Mouse (Mus musculus) naive thymus-derived CD4-positive, alpha-beta T cell, adult 2 months (primary cell): ENCODE data around the gene Eaf2.
"Not testable (repeated sequence)": the region's sequence is repeated elsewhere in the genome, so short reads cannot be mapped to it uniquely, and the experiment has no call there.

Experiments used
- DNase-seq: peaks from one replicate; pipeline ENCODE4 v3.0.0-alpha.2; 2011; ENCODE audit warnings: low read depth

Gene Eaf2

GRCm38 (mm10) chr16:36846894-36847293 lies 27.9 kb downstream of the Eaf2 start:
- not testable (repeated sequence) for DNase-seq

DNA sequence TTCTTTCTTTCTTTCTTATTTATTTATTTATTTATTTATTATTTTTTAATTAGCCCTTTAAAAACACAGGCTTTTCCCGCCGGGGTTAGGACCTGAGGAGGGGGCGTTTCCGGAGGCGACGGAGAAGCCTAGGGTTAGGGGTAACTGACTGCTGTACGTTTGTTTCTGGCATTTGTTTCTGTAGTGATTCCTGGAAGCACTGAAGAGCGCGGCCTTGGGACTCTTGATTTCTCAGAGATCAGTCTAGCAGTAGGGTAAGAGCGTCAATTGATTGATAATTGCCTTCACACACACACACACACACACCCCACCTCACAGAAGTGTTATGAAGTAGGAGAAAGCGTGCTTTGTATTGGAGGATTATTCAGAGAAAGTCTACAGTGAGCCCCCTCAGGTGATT lies 46.0 kb downstream of the Eaf2 start:
- DNase-seq: peak; percentile 20

DNA sequence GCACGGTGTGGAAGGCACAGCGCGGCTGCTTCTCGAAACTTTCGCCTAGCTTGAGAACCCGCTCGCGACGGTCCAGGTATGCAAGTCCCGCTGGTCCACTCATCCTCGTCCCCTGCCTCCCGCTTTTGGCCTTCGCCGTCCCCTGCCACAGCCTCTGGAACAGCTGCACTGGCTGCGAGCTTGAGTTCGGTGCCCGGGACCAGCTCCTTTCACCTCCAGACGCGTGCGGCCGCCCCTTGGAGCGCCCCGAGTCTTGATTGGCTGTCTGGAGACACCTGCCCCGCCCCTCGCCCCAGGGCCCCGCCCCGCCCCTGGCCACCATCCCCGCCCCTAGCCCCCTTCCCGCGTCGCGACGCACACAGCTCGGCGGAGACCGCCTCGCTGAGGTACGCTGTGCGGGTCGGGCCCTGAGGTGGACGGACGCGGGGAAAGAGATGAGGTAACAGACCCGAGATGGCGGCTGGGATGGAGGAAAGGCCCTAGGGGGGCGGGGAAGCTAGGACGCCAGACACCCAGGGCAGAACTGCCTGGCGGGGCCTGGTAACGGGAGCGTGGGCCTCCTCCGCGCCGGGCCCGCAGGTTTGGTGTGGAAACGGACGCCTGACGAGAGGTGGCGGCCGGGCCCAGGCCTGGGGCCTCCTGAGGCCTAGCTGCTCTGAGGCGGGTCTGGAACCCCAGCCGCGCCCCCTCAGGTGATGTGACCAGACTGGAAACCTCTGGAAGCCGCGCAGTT lies 46.6 kb downstream of the Eaf2 start, which contains the start of gene Iqcb1:
Iqcb1 (plus strand) TSS at position 332 of the 733 bp plus-strand sequence.
- DNase-seq: peak; percentile 85

DNA sequence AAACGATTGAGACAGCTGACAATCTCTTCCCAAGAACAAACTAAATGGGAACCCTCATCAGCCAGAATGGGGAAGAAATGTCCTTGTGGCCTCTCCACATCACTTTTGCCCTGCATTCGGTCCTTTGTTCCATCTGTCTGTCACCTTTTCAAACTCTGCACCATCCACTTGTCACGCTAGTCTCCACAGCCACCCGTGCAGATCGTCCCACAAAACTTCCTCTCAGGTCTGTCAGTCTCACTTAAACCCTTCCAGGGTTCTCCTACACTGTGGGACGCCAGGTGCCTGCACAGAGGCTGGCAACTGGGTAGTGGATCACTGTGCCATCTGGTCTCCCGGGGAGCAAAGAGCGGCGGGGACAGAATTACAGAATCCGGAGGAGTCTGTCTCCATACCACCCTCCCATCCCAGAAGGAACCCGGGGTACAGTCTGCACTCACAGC lies 47.2 kb downstream of the Eaf2 start:
- DNase-seq: no peak

DNA sequence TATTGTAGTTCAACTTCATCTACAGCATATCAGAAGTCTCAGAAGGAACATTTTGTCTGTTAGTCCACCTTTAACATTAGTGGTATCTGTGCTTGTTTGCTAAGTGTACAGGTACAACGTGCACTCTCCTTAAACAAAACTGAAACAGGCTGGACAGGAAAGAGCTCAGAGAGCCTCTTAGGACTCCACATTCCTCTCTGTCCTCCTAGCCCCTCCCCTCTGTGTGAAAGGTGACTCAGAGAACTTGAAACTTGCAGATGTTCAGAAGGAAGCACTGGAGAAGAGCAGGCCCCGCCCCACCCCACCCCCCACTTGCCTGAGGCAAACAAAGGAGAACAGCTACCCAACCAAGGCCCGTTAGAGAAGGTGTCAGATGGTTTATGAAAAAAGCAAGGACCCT lies 53.3 kb downstream of the Eaf2 start:
- no peak for DNase-seq

GRCm38 (mm10) chr16:36820747-36821146 lies 54.1 kb downstream of the Eaf2 start:
- DNase-seq: no peak

DNA sequence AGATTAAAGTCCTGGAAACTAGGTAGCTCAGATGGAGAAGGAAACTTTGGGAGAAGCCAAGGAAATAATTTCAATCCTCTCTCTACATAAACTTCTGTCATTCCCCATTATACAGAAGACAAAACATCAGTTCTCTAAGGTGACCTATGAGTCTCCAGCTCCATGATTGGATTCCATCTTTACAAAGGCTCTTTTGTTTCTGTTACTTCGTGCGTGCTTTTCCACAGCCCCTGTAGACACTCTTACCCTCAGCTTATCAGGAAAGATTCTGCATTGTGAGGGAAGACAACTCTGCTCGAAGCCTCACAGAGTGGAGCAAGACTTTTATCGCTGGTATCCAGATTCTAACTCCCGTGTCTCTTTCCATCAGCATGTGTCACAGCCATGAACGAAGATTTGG lies 54.8 kb downstream of the Eaf2 start:
- no peak for DNase-seq

DNA sequence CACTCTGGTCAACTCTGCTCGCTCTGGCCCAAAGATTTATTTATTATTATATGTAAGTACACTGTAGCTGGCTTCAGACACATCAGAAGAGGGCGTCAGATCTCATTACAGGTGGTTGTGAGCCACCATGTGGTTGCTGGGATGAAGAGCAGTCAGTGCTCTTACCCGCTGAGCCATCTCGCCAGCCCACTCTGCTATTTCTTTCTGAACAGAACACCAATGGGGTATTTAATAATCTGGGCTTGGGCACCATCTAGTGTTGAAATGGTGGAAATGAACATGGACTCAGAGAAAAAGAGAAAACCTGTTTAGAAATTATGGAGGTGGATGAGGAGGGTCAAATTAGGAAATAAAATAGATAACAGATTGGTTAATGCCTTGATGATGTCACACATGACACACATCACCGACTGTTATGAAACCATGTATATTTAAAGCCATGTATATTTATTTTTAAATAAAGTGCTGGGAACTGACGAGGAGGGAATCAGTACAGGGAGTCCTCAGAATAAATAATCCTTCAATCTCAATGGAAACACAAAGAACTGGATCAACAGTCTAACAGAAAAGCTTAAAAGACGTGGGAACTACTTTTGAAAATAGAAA lies 57.4 kb downstream of the Eaf2 start:
- peak; percentile 82 for DNase-seq

DNA sequence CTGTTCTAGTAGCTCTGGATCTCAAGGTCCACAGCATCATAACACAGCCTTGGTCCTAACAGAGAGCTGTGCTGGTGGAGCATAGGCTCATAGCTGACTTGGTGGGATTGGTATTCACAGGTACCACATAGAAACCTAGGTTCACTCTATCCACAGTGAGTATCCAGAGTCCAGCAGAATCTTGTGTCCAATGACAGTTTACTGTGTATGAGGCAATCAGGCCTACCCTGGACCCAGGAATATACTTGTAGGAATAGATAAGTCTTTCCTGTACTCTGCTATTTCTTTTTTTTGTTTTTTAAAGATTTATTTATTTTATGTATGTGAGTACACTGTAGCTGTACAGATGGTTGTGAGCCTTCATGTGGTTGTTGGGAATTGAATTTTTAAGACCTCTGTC lies 57.9 kb downstream of the Eaf2 start:
- no peak for DNase-seq

- no peak for DNase-seq
These were observed 61.1 kb downstream of the Eaf2 start for GRCm38 (mm10) chr16:36813680-36814079.

DNA sequence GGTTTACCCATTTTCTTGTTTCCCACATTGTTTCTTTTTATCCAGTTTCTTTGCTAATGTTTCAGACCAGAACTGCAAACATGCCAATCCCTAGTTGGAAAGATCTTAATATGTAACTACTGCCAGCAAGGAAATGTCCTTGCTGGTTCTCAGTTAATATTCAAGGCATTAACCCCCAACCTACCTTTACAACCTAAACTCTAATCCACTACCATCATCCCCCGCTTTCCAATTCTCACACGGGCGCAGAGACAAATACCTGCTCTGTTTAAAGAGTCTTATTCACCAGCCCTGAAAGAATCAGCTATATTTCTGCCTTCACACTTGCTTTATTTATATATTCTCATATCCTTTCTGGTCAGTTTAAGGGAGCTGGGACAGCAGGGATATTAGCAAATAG lies 66.2 kb downstream of the Eaf2 start:
- DNase-seq: no peak

DNA sequence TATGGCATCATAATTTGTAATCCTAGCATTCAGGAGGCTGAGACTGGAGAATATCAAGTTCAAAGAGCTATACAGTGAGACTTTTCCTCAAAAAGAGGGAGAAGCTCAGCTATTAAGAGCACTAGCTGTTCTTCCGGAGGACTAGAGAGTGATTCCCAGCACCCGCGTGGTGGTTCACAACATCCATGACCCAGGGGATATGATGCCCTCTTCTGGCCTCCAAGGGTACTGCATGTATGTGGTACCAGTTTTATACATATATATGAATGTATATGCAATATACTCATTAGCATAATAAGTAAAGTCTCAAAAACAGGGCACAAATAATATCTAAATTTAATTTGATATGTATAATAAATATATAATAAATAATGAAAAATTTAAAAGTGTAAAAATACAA lies 72.4 kb downstream of the Eaf2 start:
- peak; percentile 21 for DNase-seq

DNA sequence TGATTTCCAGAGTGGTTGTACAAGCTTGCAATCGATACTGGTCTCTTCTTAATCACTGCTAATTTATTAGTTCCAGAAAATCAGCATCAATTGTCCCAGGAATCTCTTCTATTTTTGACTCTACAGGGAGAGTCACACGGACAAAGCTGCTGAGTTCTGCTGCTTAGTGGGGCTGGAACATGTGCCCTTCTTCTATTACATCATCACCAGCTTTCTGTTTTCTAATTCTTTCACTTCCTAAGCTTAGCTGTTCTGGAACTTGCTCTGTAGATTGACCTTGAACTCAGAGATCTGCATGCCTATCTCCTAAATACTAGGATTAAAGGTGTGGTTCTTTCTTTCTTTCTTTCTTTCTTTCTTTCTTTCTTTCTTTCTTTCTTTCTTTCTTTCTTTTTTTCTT lies 76.5 kb downstream of the Eaf2 start:
- no peak for DNase-seq

DNA sequence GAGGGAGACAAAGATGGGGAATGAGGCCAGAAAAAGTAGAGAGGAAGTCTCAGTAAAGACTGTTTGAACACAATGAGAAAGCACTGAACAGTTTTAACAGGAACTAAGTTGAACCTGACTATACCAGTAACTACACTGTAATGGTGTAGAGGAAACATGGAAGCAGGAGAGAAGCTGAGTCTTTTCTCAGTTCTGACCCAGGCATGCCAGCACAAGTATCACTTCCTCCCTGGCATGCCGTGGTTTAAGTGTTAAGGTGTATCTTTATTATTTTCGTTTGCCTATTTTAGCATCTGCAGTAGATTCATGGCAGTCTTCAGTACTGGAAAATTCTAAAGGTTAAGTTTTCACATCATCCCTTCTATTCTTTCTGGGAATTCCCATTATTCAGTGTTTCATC lies 79.8 kb downstream of the Eaf2 start:
- no peak for DNase-seq

DNA sequence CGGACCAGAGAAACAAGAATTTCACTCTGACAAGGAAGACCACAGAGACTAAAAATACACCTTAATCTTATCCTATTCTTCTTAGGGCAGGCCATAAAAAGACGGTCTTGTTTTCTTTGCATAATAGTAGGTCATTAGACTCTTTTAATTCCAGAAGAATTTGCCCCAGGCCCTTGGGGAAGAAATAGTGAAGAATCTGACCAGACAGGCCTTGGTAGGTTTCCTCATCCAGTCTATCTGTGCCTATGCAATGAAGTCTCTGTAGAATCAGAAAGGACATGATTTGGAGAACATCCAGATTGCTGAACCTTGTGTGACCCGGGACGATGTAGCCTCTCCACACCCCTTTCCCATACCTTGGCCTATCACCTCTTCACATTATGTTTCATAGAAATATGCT lies 84.6 kb downstream of the Eaf2 start:
- DNase-seq: no peak

- DNase-seq: no peak
These were observed 88.3 kb downstream of the Eaf2 start for GRCm38 (mm10) chr16:36786466-36786865.

- DNase-seq: no peak
These were observed 90.0 kb downstream of the Eaf2 start, which contains the start of gene Slc15a2 for GRCm38 (mm10) chr16:36784594-36785313. Gene Slc15a2, minus strand, starts transcription at chr16:36784962.

GRCm38 (mm10) chr16:36784146-36784545 lies 90.7 kb downstream of the Eaf2 start:
- no peak for DNase-seq

DNA sequence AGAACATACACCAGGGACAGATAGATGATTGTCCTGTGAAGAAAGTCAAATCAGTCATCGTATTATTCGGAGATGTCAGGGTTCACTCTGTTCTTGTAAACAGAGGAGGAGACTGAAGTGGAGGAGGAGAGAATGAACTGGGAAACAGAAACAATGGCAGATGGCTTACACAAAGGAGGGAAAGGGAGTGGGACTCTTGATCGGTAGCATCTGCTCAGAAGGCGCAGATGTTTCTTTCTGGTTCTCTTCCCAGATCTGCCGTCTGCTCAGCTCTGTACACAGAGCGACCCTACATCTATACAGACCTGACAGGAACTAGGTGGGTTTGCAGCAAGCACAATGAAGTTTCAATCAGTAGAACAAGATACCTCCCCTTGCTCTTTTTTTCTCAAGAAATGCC lies 99.1 kb downstream of the Eaf2 start:
- no peak for DNase-seq

DNA sequence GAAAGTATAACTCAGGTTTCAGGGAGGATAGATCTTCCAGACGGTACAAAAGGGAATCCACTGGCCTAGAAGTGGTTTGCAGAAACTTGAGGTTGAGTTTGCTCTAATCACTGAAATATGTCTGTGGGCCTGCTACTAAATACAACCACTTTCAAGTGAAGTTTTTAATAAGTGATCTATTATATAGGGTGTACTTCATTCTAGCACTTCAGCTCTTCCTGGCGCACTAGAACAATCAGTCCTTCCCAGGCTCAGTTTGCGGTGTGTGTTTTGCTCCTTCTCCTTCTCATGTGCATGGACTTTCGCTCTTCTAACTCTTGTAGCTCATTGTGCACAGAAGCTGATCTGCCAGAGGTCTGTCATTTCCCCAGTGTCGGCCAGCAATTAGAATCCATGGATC lies 101.8 kb downstream of the Eaf2 start:
- DNase-seq: no peak

DNA sequence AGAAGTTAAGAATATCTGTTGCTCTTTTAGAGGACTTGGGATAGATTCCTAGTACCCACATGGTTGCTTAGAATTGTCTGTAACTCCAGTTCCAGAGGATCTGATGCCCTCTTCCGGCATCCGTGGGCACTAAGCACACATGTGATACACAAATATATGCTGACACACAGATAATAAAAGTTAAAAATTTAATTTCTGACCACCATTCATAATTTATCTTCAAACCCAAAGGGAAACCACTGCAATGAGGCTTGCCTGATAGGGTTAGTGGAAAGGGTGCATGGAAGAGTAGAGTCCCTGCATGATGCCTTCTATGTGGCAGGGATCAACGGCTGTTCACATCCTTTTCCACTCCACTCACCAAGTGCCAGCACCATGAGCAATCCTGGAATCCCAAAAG lies 103.1 kb downstream of the Eaf2 start:
- no peak for DNase-seq

- DNase-seq: no peak
These were observed 103.6 kb downstream of the Eaf2 start for GRCm38 (mm10) chr16:36771244-36771643.

GRCm38 (mm10) chr16:36770830-36771229 lies 104.0 kb downstream of the Eaf2 start:
- peak; percentile 4 for DNase-seq
